Mouse (Mus musculus) liver, adult 2 months (tissue): ENCODE data around the gene Smim15.

Experiments
- CTCF ChIP-seq: fragments of 200-500 bp; IDR thresholded peaks from 2 replicates; pipeline ENCODE4 v1.5.1; 2011; ENCODE audit warnings: low read depth, low read length, control low read depth
- POLR2A ChIP-seq: fragments of 200-500 bp; IDR thresholded peaks from 2 replicates; pipeline ENCODE4 v1.6.1; 2011; ENCODE audit warnings: low read length, control low read depth; ENCODE audit not compliant: insufficient read depth; ENCODE audit errors: extremely low read depth

GRCm38 (mm10) chr13:108069151-108069550 is 24.9 kb downstream of the Smim15 start:
- TF ChIP-seq CTCF = no peak
- no peak for TF ChIP-seq POLR2A
